Mouse (Mus musculus): ENCODE measurements around the gene Prpf6. TPM values are rescaled to one million over a fixed set of nuclear protein-coding genes. Genes with fewer than 3 reads are reported as not detected.

Gene Prpf6
- total and polyA plus RNA-seq, 3 experiments, result 58.7 to 69.4 TPM; not detected in 1

DNA sequence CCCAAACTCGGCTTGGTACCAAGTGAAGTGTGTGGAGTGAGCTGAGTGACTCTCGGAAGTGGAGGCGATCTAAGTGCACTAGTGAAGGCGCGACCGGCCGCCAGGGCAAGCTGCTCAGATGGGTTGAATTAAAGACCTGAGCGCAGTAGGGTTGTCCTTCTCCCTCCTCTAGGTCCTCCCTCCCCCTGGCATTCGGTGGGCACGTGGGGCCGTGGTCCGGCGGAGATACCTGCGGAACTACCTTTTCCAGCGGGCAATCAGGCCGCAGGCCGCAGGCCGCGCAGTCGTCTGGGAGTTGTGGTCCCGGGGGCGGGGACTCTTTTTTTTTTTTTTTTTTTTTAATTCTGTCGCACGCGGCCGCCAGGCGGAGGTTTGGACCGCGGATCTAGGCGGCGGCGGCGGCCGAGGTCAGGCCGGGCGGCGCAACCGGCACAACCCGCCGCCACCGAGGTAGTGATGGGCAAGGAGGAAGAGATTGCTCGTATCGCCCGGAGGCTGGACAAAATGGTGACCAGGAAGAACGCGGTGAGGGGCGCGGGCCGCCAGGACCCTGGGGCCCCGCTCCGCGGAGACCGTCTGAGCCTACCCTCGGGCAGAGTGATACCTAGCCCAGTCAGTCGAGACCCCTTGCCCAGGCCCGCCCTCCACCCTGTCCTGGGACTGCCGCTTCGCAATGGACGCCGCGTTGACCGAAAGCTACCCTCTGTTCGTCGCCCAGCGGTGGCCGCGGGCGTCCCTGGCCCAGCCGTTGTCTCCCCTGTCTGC, 88.5 kb downstream of the Prpf6 start, which contains the start of gene Tcea2 (continued):
- TF ChIP-seq MYC (IDR thresholded peaks at IDR 0.05; ENCODE audit: low read depth, low read length) (peak; percentile 90), NELFE (IDR thresholded peaks at IDR 0.05; ENCODE audit: low read depth, low read length) (peak; percentile 80), MAZ (IDR thresholded peaks at IDR 0.05; ENCODE audit: low read depth, low read length) (no peak; the same call in 1 of the 2 replicates), NRF1 (IDR thresholded peaks at IDR 0.05; ENCODE audit: insufficient read depth, low read depth, low read length, poor library complexity, severe bottlenecking) (peak; percentile 41; the same call in 1 of the 2 replicates), CHD2 (IDR thresholded peaks at IDR 0.05; ENCODE audit: low read length) (no peak), RAD21 (IDR thresholded peaks at IDR 0.05; ENCODE audit: low read depth, low read length) (no peak; the same call in 1 of the 2 replicates), E2F4 (IDR thresholded peaks at IDR 0.05; ENCODE audit: borderline replicate concordance, low read depth, low read length) (no peak), GABPA (IDR thresholded peaks at IDR 0.05; ENCODE audit: low read depth, low read length) (no peak), ZMIZ1 (IDR thresholded peaks at IDR 0.05; ENCODE audit: low read depth, low read length) (peak; percentile 61; the same call in 1 of the 2 replicates), CTCF (IDR thresholded peaks at IDR 0.05 in 2 of 3, conservative IDR thresholded peaks at IDR 0.05 in 1 of 3; ENCODE audit: control insufficient read depth in 1 of 3, insufficient read depth in 1 of 3, low read depth in 2 of 3, low read length in 3 of 3, poor library complexity in 1 of 3, severe bottlenecking in 1 of 3) (peak in 2 of 3 experiments; percentile 15 to 32; a peak in 4 of 6 replicates)

DNA sequence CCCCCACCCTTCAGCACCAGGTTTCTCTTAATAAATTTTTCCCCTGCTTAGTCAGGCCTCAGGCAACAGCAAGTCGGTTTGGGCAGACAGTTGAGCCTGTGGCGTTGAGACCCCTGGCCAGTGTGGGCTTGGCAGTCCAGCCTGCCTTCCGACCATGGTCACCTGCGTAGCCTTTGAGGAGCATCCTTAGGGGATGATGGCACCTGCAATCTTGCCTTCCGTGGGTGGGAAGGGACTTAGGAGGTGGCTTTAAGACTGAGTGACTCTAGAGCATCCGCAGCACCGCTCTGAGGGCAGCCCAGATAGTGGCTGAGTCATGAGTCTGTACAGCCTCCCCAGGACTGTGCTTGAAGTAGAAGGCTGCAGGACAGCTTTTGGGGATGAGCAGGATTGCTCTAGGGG, 89.0 kb downstream of the Prpf6 start:
- peak; percentile 77 for DNase-seq (ENCODE audit: low read depth, low spot score)
- Histone ChIP-seq H3K9ac (ENCODE audit: control insufficient read depth, low read depth, low read length, poor library complexity, severe bottlenecking) (peak overlapping the region; percentile 85), H3K4me3 (ENCODE audit: control insufficient read depth in 1 of 2, insufficient read depth in 1 of 2, low read depth in 2 of 2, low read length in 2 of 2) (peak overlapping the region; percentile 60 to 72), H3K27ac (ENCODE audit: control insufficient read depth, low read depth, low read length) (peak overlapping the region; percentile 22), H3K27me3 (ENCODE audit: control insufficient read depth in 1 of 2, insufficient read depth in 2 of 2, low read length in 2 of 2) (no peaks in the 10 kb centered on the region), H3K36me3 (ENCODE audit: control insufficient read depth in 1 of 2, insufficient read depth in 2 of 2, low read length in 2 of 2) (peaks cover 0 to 23% of the 10 kb centered on the region in 2 experiments; a peak in 2 of 4 replicates), H3K4me1 (ENCODE audit: control insufficient read depth in 1 of 2, insufficient read depth in 2 of 2, low read length in 2 of 2) (peaks cover 6 to 32% of the 10 kb centered on the region in 2 experiments), H3K9me3 (replicated peaks; ENCODE audit: insufficient read depth, low read length) (no peaks in the 10 kb centered on the region), H3K79me2 (ENCODE audit: control insufficient read depth, insufficient read depth, low read length, poor library complexity) (peaks cover 6% of the 10 kb centered on the region; the same call in 1 of the 2 replicates)
- 0 out of 2 replicates have a peak, but pooled peaks have one; percentile 6 for TF ChIP-seq TBP (IDR thresholded peaks at IDR 0.05; ENCODE audit: low read depth, low read length)
- no peak for TF ChIP-seq USF1 (IDR thresholded peaks at IDR 0.05; ENCODE audit: low read depth, low read length)

DNA sequence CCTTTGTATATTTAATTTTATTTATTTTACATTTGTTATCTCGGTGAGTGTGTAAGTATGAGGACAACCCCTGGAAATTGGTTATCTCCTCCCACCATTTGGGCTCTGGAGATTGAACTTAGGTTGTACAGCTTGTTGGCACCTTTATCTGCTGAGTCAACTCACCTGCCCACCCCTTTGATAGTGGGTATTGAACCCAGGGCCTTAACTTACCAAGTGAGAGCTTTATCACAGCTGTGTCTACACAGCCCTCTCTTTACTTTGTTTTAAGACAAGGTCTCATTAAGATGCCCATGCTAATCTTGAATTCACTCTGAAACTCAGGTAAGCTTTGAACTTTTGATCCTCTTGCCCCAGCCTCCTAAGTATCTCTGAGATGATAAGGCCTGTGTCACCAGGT, 90.3 kb downstream of the Prpf6 start:
- Histone ChIP-seq H3K9me3 (replicated peaks; ENCODE audit: insufficient read depth, low read length) (no peaks in the 10 kb centered on the region), H3K4me3 (ENCODE audit: control insufficient read depth in 1 of 2, insufficient read depth in 1 of 2, low read depth in 2 of 2, low read length in 2 of 2) (no peak overlapping the region), H3K79me2 (ENCODE audit: control insufficient read depth, insufficient read depth, low read length, poor library complexity) (peaks cover 6% of the 10 kb centered on the region; the same call in 1 of the 2 replicates), H3K27me3 (ENCODE audit: control insufficient read depth in 1 of 2, insufficient read depth in 2 of 2, low read length in 2 of 2) (no peaks in the 10 kb centered on the region), H3K9ac (ENCODE audit: control insufficient read depth, low read depth, low read length, poor library complexity, severe bottlenecking) (no peak overlapping the region), H3K27ac (ENCODE audit: control insufficient read depth, low read depth, low read length) (no peak overlapping the region), H3K4me1 (ENCODE audit: control insufficient read depth in 1 of 2, insufficient read depth in 2 of 2, low read length in 2 of 2) (peaks cover 6 to 28% of the 10 kb centered on the region in 2 experiments), H3K36me3 (ENCODE audit: control insufficient read depth in 1 of 2, insufficient read depth in 2 of 2, low read length in 2 of 2) (peaks cover 0 to 20% of the 10 kb centered on the region in 2 experiments; a peak in 2 of 4 replicates)
- TF ChIP-seq USF2 (IDR thresholded peaks at IDR 0.05; ENCODE audit: borderline replicate concordance in 1 of 2, insufficient read depth in 1 of 2, low read depth in 1 of 2, low read length in 2 of 2) (no peak), MEF2A (IDR thresholded peaks at IDR 0.05; ENCODE audit: extremely low read depth, insufficient replicate concordance, low read depth, low read length, poor library complexity, severe bottlenecking) (no peak), EP300 (IDR thresholded peaks at IDR 0.05; ENCODE audit: low read depth in 1 of 2, low read length in 2 of 2) (no peak), MYB (IDR thresholded peaks at IDR 0.05; ENCODE audit: low read depth, low read length) (no peak), JUND (IDR thresholded peaks at IDR 0.05; ENCODE audit: low read depth, low read length) (no peak), UBTF (IDR thresholded peaks at IDR 0.05; ENCODE audit: borderline replicate concordance, insufficient read depth, low read depth, low read length) (no peak), CTCF (IDR thresholded peaks at IDR 0.05 in 2 of 3, conservative IDR thresholded peaks at IDR 0.05 in 1 of 3; ENCODE audit: control insufficient read depth in 1 of 3, insufficient read depth in 1 of 3, low read depth in 2 of 3, low read length in 3 of 3, poor library complexity in 1 of 3, severe bottlenecking in 1 of 3) (no peak), KAT2A (conservative IDR thresholded peaks at IDR 0.05; ENCODE audit: low read depth, low read length) (no peak), NELFE (IDR thresholded peaks at IDR 0.05; ENCODE audit: low read depth, low read length) (no peak), ZMIZ1 (IDR thresholded peaks at IDR 0.05; ENCODE audit: low read depth, low read length) (no peak), TBP (IDR thresholded peaks at IDR 0.05; ENCODE audit: low read depth, low read length) (no peak)
- no peak for DNase-seq (ENCODE audit: low read depth, low spot score)
